Mouse (Mus musculus) mouse trophoblast stem cell (cell line): ENCODE results near the gene Fam166a.

Experiments used
- in situ Hi-C, 2 experiments: fragments of 300-500 bp; cut with MseI, MboI; formaldehyde crosslinking; loops; 2 replicates in 1 of 2; 3 replicates in 1 of 2; pipeline ENCODE4 v1.15.1; 2025

Gene Fam166a

GRCm38 (mm10) chr2:25223681-25224491 is 5.3 kb downstream of the Fam166a start:
- in situ Hi-C loops, result no loop called here

GRCm38 (mm10) chr2:25224492-25224765 is 5.9 kb downstream of the Fam166a start, which contains the start of gene Tubb4b:
Gene Tubb4b, minus strand, starts transcription at chr2:25224702.
- in situ Hi-C loops, result no loop called here

DNA sequence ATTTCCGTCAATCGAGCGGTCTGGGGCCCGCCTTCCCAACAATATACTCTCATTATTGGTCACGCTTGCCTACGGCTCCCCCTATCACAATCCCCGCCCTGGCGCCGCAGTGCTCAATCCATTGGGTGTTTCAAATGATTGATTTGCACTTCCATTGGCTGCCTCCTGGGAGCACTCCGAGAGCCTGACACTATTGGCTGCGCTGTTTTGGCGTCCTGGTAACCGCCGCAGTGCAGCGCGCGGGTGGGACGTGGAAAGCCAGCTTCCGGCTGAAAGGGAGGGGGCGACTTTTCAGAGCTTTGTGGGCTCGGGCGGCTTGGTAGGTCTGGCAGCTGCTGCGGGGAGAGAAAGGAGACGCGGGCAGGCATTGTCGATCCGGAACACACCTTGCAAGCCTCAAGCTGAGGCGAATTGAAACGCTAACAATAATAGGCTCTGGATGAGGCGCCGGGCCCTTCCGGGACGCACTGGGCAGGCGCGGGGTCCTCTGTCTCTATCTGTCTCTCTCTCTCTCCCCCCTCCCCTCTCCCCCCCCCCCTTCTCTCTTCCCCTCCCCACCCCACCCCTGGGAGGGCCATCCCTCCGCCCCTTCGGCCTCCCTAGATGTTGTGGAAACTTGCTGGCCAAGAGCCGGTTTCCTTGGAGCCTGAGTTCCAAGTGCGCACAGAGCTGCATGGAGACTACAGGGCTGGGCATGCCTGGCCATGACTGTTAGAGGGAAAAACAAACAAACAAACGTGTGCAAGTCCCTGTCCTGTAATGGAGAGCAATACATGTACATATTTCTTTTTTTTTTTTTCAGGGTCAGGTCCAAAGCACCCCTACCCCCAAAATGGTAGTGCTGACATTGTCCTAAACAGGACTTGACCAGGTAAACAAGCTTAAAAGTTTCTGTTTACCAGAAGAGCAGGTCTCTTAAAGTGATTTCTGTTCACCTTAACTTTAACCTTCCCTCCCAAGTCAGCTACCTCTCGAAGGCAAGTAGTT is 6.5 kb downstream of the Fam166a start:
- in situ Hi-C loops, result no loop called here

DNA sequence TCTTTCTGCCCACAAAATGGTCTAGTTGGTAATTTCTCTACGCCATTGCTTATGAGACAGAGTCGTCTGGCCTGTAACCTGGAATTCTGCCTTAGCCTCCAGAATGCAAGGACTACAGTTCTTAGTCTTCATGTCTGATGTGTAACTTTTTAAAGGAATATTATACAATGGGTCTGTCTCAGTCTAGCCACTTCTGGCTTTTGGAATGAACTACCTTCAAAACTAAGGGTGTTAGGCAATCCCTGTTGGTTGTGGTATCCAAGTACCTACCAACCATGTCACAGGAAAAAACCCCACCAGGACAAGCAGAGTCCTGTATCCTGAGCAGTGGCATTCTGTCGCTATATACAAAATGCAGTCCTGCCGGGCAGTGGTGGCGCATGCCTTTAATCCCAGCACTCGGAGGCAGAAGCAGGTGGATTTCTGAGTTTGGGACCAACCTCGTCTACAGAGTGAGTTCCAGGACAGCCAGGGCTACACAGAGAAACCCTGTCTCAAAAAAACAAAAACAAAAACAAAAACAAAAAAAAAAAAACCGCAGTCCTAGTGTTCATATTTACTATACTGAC is 7.3 kb downstream of the Fam166a start:
- in situ Hi-C loops, result no loop called here

DNA sequence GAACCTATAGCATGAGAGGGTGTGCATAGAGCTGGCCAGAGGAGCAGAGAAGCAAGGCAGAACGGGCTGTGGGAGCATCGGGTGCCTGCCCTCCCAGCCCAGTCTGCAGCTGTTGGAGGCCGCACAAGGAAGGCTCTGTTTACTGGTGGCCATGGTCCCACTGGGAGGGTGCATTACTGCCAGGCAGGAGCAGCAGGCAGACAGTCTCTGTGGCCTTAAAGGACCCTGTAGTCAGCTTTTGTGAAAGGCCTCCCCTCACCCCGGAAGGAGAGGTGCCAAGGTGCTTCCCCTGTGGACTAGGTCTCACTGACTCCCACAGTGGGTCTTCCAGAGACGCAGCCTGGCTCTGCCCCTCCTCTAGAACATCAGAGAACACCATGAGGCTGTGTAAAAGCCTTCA is 8.3 kb downstream of the Fam166a start:
- in situ Hi-C loops, result no loop called here

- in situ Hi-C loops, result no loop called here
These were observed 8.9 kb downstream of the Fam166a start for GRCm38 (mm10) chr2:25227406-25227805.

DNA sequence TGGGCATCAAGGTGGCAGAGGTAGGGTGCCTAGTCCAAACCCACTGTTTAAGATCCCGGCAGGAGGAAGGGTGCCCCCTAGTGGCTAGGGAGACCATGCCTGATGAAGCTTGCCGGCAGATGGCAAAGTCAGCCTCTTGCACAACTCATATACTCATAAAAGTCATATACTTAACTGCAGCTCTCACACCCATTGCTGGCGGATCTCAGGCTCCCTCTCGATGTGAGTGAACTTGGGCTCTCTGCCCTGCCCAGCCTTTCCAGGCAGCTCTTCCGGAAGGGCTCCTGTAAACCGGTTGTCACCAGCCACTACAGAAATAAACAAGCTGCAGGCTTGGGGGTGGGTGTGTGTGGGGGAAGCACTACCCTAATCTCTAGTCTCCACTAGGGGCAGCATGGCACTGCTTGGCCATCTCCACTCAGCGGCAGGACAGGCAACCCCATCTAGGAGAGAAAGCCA is 9.9 kb downstream of the Fam166a start:
- in situ Hi-C loops, result no loop called here

GRCm38 (mm10) chr2:25228995-25229530 is 10.5 kb downstream of the Fam166a start:
- in situ Hi-C loops, result no loop called here

GRCm38 (mm10) chr2:25229582-25229981 is 11.0 kb downstream of the Fam166a start:
- in situ Hi-C loops, result no loop called here

GRCm38 (mm10) chr2:25230581-25230980 is 12.0 kb downstream of the Fam166a start:
- in situ Hi-C loops, result no loop called here

DNA sequence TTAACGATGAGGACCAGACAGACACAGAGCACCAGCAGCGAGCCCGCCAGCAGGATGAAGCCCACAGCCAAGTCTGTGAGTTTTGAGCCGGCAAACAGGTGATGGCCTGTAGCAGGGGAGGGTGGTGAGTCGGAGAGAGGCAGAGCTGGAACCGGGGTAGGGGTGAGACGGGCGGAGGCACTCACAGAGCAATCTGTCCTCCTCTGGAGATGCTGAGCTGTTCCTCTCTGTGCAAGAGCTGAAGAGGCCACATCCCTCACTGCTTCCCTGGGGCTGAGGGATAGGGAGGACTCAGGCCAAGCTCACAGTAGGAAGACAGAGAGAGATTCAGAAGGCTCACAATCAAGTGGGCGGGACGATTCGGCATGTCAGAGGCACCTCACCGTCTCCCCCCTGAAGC is 12.5 kb downstream of the Fam166a start:
- in situ Hi-C loops, result no loop called here

DNA sequence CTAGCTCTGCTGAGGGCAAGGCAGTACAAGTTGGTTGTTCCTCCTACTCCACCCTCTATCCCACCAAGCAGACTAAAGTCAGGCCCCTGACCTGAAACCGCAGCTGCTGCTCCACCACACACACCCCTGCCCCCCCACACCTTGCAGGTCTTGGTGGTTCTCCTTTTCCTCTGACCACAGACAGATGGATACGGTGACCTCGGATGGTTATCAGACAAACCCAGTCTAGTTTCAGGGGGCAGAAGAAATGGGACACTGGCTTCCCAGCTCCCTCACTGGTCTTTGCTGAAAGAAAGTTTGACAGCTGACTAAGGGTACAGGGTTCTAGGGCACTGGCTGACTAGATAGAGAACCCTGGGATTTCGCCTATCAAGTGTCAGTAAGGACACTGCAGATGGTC is 14.9 kb downstream of the Fam166a start:
- in situ Hi-C loops, result no loop called here

DNA sequence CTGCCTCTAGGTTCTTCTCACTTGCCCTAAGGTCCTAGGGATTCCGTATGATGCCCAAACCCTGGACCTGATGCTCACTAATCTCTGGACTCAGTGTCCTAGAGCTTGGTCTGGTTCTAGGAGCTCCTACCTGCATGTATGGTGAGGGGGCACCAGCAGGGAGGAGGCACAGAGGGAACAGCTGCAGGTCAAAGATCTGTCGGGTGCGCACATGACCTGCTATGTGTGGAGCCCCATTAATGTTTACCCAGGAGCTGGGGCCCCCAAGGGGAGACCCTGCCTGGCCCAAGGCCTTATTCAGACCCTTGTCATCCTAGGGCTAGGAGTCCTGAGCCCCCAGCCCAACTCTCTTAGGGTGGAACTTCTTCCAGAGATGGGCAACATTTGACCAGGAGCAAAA is 15.5 kb downstream of the Fam166a start, which contains the start of gene Slc34a3:
Slc34a3 (minus strand) TSS at position 315 of the 400 bp plus-strand sequence.
- in situ Hi-C loops, result no loop called here

GRCm38 (mm10) chr2:25234551-25235220 is 16.1 kb downstream of the Fam166a start:
- in situ Hi-C loops, result no loop called here

DNA sequence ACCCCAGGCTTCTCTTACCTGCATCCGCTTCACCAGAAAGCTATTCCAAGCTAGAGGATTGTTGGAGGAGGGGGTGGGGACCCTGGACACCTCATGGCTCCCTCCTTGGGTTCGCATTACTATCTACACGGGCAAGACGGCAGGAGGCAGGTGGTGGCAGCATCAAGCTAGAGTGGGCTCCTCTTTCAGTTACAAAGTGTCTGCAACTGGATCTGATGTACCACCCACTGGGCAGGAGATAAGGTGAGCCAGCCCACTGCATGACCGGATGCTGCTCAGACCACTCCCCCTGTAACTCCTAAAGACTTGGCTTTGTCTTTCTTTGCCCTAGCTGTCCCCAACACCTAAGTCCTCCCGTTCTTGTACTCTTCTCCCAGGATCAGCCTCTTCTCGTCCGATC is 18.1 kb downstream of the Fam166a start, which contains the start of gene Rnf224:
Rnf224 (minus strand) TSS at position 174 of the 400 bp plus-strand sequence.
- in situ Hi-C loops, result no loop called here

- in situ Hi-C loops, result no loop called here
These were observed 19.0 kb downstream of the Fam166a start for GRCm38 (mm10) chr2:25237522-25237921.

DNA sequence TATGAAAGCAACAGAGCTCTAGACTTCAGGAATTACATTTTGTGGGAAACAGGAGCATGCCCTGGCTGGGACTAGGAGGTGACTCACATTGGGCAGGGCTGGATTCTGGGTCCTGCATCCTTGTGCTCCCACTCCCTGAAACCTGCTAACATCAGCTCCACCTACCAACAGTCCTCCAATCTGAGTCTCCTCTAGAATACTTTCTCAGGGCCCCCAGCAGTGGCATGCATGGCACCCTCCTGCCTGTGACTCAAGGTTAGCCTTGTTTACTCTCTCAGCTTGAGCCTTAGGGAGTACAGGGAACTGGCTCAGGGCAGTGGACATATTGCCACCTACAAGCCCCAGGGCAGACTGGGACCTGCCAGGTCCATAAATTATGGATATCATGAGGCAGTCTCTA is 19.6 kb downstream of the Fam166a start:
- in situ Hi-C loops, result no loop called here

GRCm38 (mm10) chr2:25239766-25240165 is 21.2 kb downstream of the Fam166a start:
- in situ Hi-C loops, result no loop called here

DNA sequence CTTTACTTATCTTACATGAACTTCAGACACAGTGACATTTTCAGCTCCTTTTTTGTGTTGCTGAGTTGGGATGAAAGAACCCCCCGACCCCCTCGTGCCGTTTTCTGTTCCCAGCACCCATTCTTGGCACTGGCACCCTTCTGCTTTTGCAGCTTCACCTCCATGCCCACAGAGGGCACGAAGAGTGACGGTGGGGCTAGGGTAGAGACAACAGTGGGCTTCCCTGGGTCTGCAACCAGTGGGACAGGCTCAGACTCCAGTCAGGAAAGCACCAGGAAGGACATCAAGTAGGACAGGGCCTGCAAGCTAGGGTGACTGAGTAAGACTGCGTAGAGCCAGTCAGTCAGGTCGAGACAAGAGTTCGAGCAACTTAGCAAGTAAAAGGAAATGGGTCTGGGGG is 21.8 kb downstream of the Fam166a start:
- in situ Hi-C loops, result no loop called here

DNA sequence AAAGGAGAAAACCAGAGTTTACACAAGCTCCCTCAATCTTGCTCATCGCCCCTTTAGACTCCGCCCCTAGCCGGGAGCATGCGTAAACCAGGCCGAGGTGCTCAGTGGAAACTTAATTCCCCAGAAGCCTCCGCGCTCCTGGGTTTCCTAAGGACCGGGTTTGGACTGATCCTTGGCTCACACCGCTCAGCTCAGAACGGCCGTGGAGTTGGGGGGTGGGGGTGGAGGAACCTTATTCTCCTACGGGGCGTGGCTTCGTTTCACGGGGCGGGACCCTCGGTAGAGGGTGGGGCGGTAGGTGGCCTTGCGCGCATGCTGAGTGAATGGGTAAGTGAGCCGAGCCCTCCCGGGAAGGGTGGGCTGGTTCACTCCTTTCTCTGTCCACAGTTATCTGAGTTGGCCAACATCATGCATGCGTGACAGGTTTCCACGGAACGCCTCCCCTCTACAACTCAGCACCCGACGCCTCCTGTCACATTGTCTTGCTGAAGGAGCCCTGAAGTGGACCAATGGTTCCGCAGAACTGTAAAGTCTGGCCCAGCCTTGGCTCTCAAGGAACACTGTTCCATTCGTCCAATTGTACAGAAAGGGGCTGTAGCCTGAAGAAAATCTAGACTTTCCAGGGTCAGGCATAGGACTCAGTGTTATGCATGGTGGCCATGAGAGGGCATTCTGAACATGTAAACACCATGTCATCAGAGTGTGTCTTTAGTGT is 22.3 kb downstream of the Fam166a start:
- in situ Hi-C loops, result no loop called here

DNA sequence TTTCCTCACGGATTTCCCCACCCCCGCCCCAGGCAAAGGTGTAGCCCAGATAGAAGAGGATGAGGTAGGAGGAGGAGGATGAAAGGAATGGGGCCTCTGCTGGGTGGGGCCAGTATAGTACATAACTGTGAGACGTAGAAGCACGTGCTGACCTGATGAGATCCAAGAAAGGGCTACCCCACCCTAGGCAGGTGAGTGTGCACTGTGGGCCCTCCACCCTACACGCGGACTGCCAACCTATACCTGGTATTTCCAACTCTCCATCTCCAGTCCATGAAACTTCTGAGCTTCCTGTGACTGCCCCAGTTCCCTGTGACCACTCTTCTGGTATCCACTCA is 22.9 kb downstream of the Fam166a start:
- in situ Hi-C loops, result no loop called here
